In genomic region chr7:27657824-27658395, GRCm38 (mm10) we compare ENCODE assay signal across 18 mouse cellular contexts. TPM values are rescaled to one million over a fixed set of nuclear protein-coding genes. Genes with fewer than 3 reads are reported as not detected.
DNase-seq lines count a peak whose midpoint lies in the region; ATAC-seq and TF ChIP-seq lines count a peak whose summit lies in the region.
"Had no signal": no experiment of that assay in that cellular context is flagged by ENCODE, and none has a peak within 500 bp of the region (broad histone marks: within the 10 kb centered on the region; RNA-seq: fewer than 3 reads in every experiment).

No protein-coding gene starts in this region.

- no peak overlapping the region; the same call in 1 of the 2 replicates for H3K9ac ChIP-seq in heart, embryonic 11.5 days (ENCODE audit: low read depth, low read length)
- H3K9ac ChIP-seq: forebrain, embryonic 13.5 days; hindbrain, embryonic 14.5 days; intestine, embryonic 15.5 days had no signal

- intact Hi-C loops in left cerebral cortex, adult 2 months (cut with DNase I) = no loop called here

- WGBS in heart, embryonic 11.5 days (ENCODE audit: insufficient replicate concordance) = 13% methylated on average over 53 of the region's 53 CpGs

- H3K9me3 ChIP-seq in heart, embryonic 11.5 days (replicated peaks; ENCODE audit: control insufficient read depth, low read length) = no peaks in the 10 kb centered on the region
- H3K9me3 ChIP-seq in E14TG2a.4 (ENCODE audit: low read length) = no peaks in the 10 kb centered on the region
- H3K9me3 ChIP-seq: forebrain, embryonic 13.5 days; G1E; intestine, embryonic 15.5 days had no signal

- no peak overlapping the region for H3K27ac ChIP-seq in heart, embryonic 11.5 days (ENCODE audit: low read depth, low read length)
- H3K27ac ChIP-seq in left cerebral cortex, adult 2 months = peak overlapping the region; percentile 75
- H3K27ac ChIP-seq in cortical plate, adult 2 months (ENCODE audit: insufficient read depth, low read length) = peak overlapping the region; percentile 2; the same call in 1 of the 2 replicates
- H3K27ac ChIP-seq: forebrain, embryonic 13.5 days; hindbrain, embryonic 14.5 days; intestine, embryonic 15.5 days had no signal

- peaks cover 9% of the 10 kb centered on the region for H3K4me1 ChIP-seq in heart, embryonic 11.5 days (ENCODE audit: control insufficient read depth, insufficient read depth, low read length)
- peaks cover 45% of the 10 kb centered on the region for H3K4me1 ChIP-seq in E14TG2a.4 (replicated peaks; ENCODE audit: low read depth, low read length)
- peaks cover 2% of the 10 kb centered on the region; the same call in 1 of the 2 replicates for H3K4me1 ChIP-seq in cortical plate, adult 2 months (ENCODE audit: control insufficient read depth, insufficient read depth, low read length)

- no peak for TF ChIP-seq CTCF in left cerebral cortex, adult 2 months (IDR thresholded peaks at IDR 0.05)
- no peak for TF ChIP-seq CTCF in E14TG2a.4 (conservative IDR thresholded peaks at IDR 0.05; ENCODE audit: low read length)
- no peak for TF ChIP-seq CTCF in cortical plate, adult 2 months (IDR thresholded peaks at IDR 0.05; ENCODE audit: extremely low read depth, insufficient read depth, low read length)

- no peak for ATAC-seq in heart, embryonic 11.5 days (replicated peaks; ENCODE audit: insufficient number of reproducible peaks, low FRiP score, low TSS enrichment)
- ATAC-seq: forebrain, embryonic 13.5 days; intestine, embryonic 15.5 days; lung, postnatal 0 days had no signal

- peak overlapping the region; percentile 37 for H3K4me2 ChIP-seq in heart, embryonic 11.5 days
- H3K4me2 ChIP-seq: forebrain, embryonic 13.5 days; hindbrain, embryonic 14.5 days; intestine, embryonic 15.5 days had no signal

- no peak for DNase-seq in heart, adult 18-20 months
- DNase-seq in left cerebral cortex, adult 2 months (ENCODE audit: extremely low spot score in 1 of 2, low spot score in 2 of 2) = peak in 1 of 2 experiments; percentile 48
- DNase-seq in left cerebral cortex, adult 11 months (ENCODE audit: low spot score) = no peak
- no peak for DNase-seq in yolk sac, embryonic 10.5 days (ENCODE audit: low spot score)
- DNase-seq: cerebellum, adult 9-11 months; embryo, embryonic 11 days had no signal

- no peaks in the 10 kb centered on the region; the same call in 1 of the 2 replicates for H3K36me3 ChIP-seq in heart, embryonic 11.5 days (ENCODE audit: control insufficient read depth, insufficient read depth, low read length)
- 0 out of 2 replicates have a peak, but pooled peaks cover 2% of the 10 kb centered on the region for H3K36me3 ChIP-seq in E14TG2a.4 (ENCODE audit: insufficient read depth, low read length)
- H3K36me3 ChIP-seq: G1E; intestine, embryonic 15.5 days had no signal

- peaks cover 76% of the 10 kb centered on the region for H3K27me3 ChIP-seq in heart, embryonic 11.5 days (ENCODE audit: control insufficient read depth, insufficient read depth, low read length)
- H3K27me3 ChIP-seq in E14TG2a.4 (ENCODE audit: insufficient read depth, low read length) = peaks cover 75% of the 10 kb centered on the region

- H3K4me3 ChIP-seq in heart, embryonic 11.5 days (ENCODE audit: low read depth, low read length) = peak overlapping the region; percentile 12; the same call in 1 of the 2 replicates
- H3K4me3 ChIP-seq in left cerebral cortex, adult 2 months = no peak overlapping the region
- H3K4me3 ChIP-seq in E14TG2a.4 (replicated peaks; ENCODE audit: low read length) = peak overlapping the region; percentile 72
- no peak overlapping the region for H3K4me3 ChIP-seq in cortical plate, adult 2 months (ENCODE audit: insufficient read depth, low read length)
- H3K4me3 ChIP-seq: forebrain, embryonic 13.5 days; intestine, embryonic 15.5 days had no signal

- TF ChIP-seq POLR2A in cortical plate, adult 2 months (IDR thresholded peaks at IDR 0.05; ENCODE audit: extremely low read depth, insufficient read depth, low read length) = 0 out of 2 replicates have a peak, but pooled peaks have one; percentile 9

RNA-seq across cellular contexts. Expression of gene Ttc9b, which starts 4.2 kb away (rescaled TPM):
- not detected in 2 replicates for polyA plus RNA-seq in heart, embryonic 11.5 days (2014; fragmentation: Nextera tagmentation; extraction: Ambion mirVana)
- not detected for total RNA-seq in heart, adult 18-20 months (2021)
- 100 to 1,000 TPM in 1 of 2 experiments, 10 to 100 TPM in 1; 99.1 to 101 TPM for total RNA-seq in left cerebral cortex, adult 2 months (2021)
- polyA plus RNA-seq in cortical plate, adult 2 months (2012; rRNA removed) = 188 and 192 TPM in 2 replicates
- total RNA-seq: G1E; gastrocnemius, postnatal 4 days; liver, adult 2 months; megakaryocyte-erythroid progenitor cell, adult 5-6 weeks had no signal
- polyA plus RNA-seq: G1E; heart, postnatal 0 days; liver, adult 2 months; lung, postnatal 0 days had no signal

RNA-seq across cellular contexts. Expression of gene Map3k10, which starts 16.5 kb away (rescaled TPM):
- 3.0 and 3.6 TPM in 2 replicates for polyA plus RNA-seq in heart, embryonic 11.5 days (2014; fragmentation: Nextera tagmentation; extraction: Ambion mirVana)
- 10 to 100 TPM; 19.1 to 21.7 TPM for total RNA-seq in heart, adult 18-20 months (2021)
- total RNA-seq in left cerebral cortex, adult 2 months (2021) = 100 to 1,000 TPM; 202 to 214 TPM
- polyA plus RNA-seq in cortical plate, adult 2 months (2012; rRNA removed) = 181 and 189 TPM in 2 replicates

RNA-seq across cellular contexts. Expression of gene Zfp607b, which starts 31.2 kb away (rescaled TPM):
- 1.7 and 3.1 TPM in 2 replicates for polyA plus RNA-seq in heart, embryonic 11.5 days (2014; fragmentation: Nextera tagmentation; extraction: Ambion mirVana)
- total RNA-seq in heart, adult 18-20 months (2021) = under 1 TPM; 0.69 to 0.85 TPM
- total RNA-seq in left cerebral cortex, adult 2 months (2021) = 10 to 100 TPM; 11.8 to 11.9 TPM
- polyA plus RNA-seq in cortical plate, adult 2 months (2012; rRNA removed) = 8.0 and 9.8 TPM in 2 replicates

Comparison
In these comparisons a context has a peak if more than half of its experiments do, and no peak if none do; other contexts are left out.
1. H3K4me3 ChIP-seq: peak in heart, embryonic 11.5 days (single experiment) and E14TG2a.4 (single experiment); none in left cerebral cortex, adult 2 months (single experiment) and cortical plate, adult 2 months (single experiment).
2. RNA of gene Ttc9b, which starts 4.2 kb away (total RNA-seq): 99.1 to 101 TPM in left cerebral cortex, adult 2 months; not detected in heart, adult 18-20 months; every median in the first group is over 100 times any median in the second.
3. RNA of gene Map3k10, which starts 16.5 kb away (total RNA-seq): 202 to 214 TPM in left cerebral cortex, adult 2 months; 19.1 to 21.7 TPM in heart, adult 18-20 months; every median in the first group is over 4 times any median in the second.
4. RNA of gene Zfp607b, which starts 31.2 kb away (total RNA-seq): 11.8 to 11.9 TPM in left cerebral cortex, adult 2 months; 0.69 to 0.85 TPM in heart, adult 18-20 months; every median in the first group is over 4 times any median in the second.